Mouse (Mus musculus) CH12.LX (cell line): ENCODE measurements around the gene Agtrap. TPM values are rescaled to one million over a fixed set of nuclear protein-coding genes. Genes with fewer than 3 reads are reported as not detected.
"Not testable (repeated sequence)": the region's sequence is repeated elsewhere in the genome, so short reads cannot be mapped to it uniquely, and the experiment has no call there.

Experiments used
- DNase-seq: peaks from one replicate; pipeline ENCODE4 v3.0.0-alpha.2; 2013; ENCODE audit errors: extremely low read depth
- H3K27ac ChIP-seq: 2 replicates; pipeline ENCODE4 v1.5.1; 2012; ENCODE audit warnings: low read depth, mild to moderate bottlenecking, control low read depth, moderate library complexity; ENCODE audit not compliant: insufficient read depth
- H3K27me3 ChIP-seq: replicated peaks from 2 replicates; pipeline ENCODE3; 2012; ENCODE audit warnings: inconsistent platforms
- H3K36me3 ChIP-seq, 2 experiments: replicated peaks in 1 of 2; 2 replicates each; pipeline versions ENCODE3 to v1.6.1; 2012; ENCODE audit warnings: inconsistent platforms in 1 of 2, low read length in 1 of 2, mild to moderate bottlenecking in 1 of 2, mixed read lengths in 1 of 2, moderate library complexity in 1 of 2; ENCODE audit not compliant: control insufficient read depth in 1 of 2, insufficient read depth in 1 of 2
- H3K4me1 ChIP-seq, 2 experiments: 2 replicates each; pipeline ENCODE4 v1.6.1; 2012; ENCODE audit warnings: inconsistent platforms in 1 of 2, moderate library complexity in 1 of 2; ENCODE audit not compliant: insufficient read depth in 2 of 2, control insufficient read depth in 1 of 2
- H3K4me2 ChIP-seq: 2 replicates; pipeline ENCODE4 v1.6.1; 2012; ENCODE audit warnings: low read depth, mild to moderate bottlenecking, control low read depth; ENCODE audit not compliant: poor library complexity, insufficient read depth, severe bottlenecking
- H3K4me3 ChIP-seq, 3 experiments: fragments of 150-350 bp in 1 of 3; sonication (generic) in 1 of 3; replicated peaks in 1 of 3; 2 replicates each; pipeline versions ENCODE3 to v1.5.1; 2011 to 2012; ENCODE audit warnings: low read depth in 2 of 3, low read length in 2 of 3, mild to moderate bottlenecking in 2 of 3, moderate library complexity in 2 of 3, control low read depth in 1 of 3, improper control_type of control experiment in 1 of 3, inconsistent platforms in 1 of 3, mixed read lengths in 1 of 3; ENCODE audit not compliant: poor library complexity in 1 of 3
- H3K79me2 ChIP-seq: replicated peaks from 2 replicates; pipeline ENCODE4 v1.6.1; 2012; ENCODE audit warnings: mild to moderate bottlenecking, moderate library complexity; ENCODE audit not compliant: control insufficient read depth, poor library complexity, insufficient read depth, severe bottlenecking; ENCODE audit errors: extremely low read depth
- H3K9ac ChIP-seq: 2 replicates; pipeline ENCODE4 v1.6.1; 2012; ENCODE audit warnings: low read depth, mild to moderate bottlenecking, control low read depth, moderate library complexity; ENCODE audit not compliant: insufficient read depth
- H3K9me3 ChIP-seq: replicated peaks from 2 replicates; pipeline ENCODE3; 2012; ENCODE audit warnings: low read length, inconsistent platforms, mixed read lengths
- CHD1 ChIP-seq: IDR thresholded peaks from 2 replicates; pipeline ENCODE4 v1.6.1; 2012; ENCODE audit warnings: low read depth, low read length, improper control_type of control experiment, inconsistent platforms
- ELF1 ChIP-seq: IDR thresholded peaks from 2 replicates; pipeline ENCODE4 v1.6.1; 2014; ENCODE audit warnings: low read depth, mild to moderate bottlenecking, inconsistent platforms, low read length, improper control_type of control experiment
- ETS1 ChIP-seq: conservative IDR thresholded peaks from 2 replicates; pipeline ENCODE4 v1.6.1; 2012; ENCODE audit warnings: low read depth, mild to moderate bottlenecking, inconsistent platforms, low read length, improper control_type of control experiment, moderate library complexity
- GABPA ChIP-seq: IDR thresholded peaks from 2 replicates; pipeline ENCODE4 v1.6.1; 2012; ENCODE audit warnings: low read depth, low read length, improper control_type of control experiment, inconsistent platforms; ENCODE audit not compliant: insufficient replicate concordance
- JUN ChIP-seq: IDR thresholded peaks from 2 replicates; pipeline ENCODE4 v1.6.1; 2011; ENCODE audit warnings: low read depth, mild to moderate bottlenecking, low read length, improper control_type of control experiment, moderate library complexity; ENCODE audit not compliant: insufficient read depth
- JUND ChIP-seq: conservative IDR thresholded peaks from 2 replicates; pipeline ENCODE4 v1.6.1; 2011; ENCODE audit warnings: low read depth, low read length, improper control_type of control experiment
- KAT2A ChIP-seq: IDR thresholded peaks from 2 replicates; pipeline ENCODE4 v1.6.1; 2012; ENCODE audit warnings: low read length, improper control_type of control experiment, inconsistent platforms; ENCODE audit not compliant: insufficient replicate concordance
- MAFK ChIP-seq: IDR thresholded peaks from 2 replicates; pipeline ENCODE4 v1.6.1; 2011; ENCODE audit warnings: low read length, improper control_type of control experiment; ENCODE audit not compliant: insufficient replicate concordance
- MEF2A ChIP-seq: IDR thresholded peaks from 2 replicates; pipeline ENCODE4 v1.6.1; 2014; ENCODE audit warnings: low read depth, mild to moderate bottlenecking, inconsistent platforms, low read length, improper control_type of control experiment, borderline replicate concordance
- MXI1 ChIP-seq: IDR thresholded peaks from 2 replicates; pipeline ENCODE4 v1.6.1; 2011; ENCODE audit warnings: mild to moderate bottlenecking, low read depth, low read length, improper control_type of control experiment
- MYC ChIP-seq: IDR thresholded peaks from 2 replicates; pipeline ENCODE4 v1.6.1; 2011; ENCODE audit warnings: low read depth, mild to moderate bottlenecking, improper control_type of control experiment, low read length
- NRF1 ChIP-seq: IDR thresholded peaks from 2 replicates; pipeline ENCODE4 v1.6.1; 2014; ENCODE audit warnings: low read depth, mild to moderate bottlenecking, inconsistent platforms, low read length, improper control_type of control experiment, moderate library complexity
- POLR2AphosphoS2 ChIP-seq: IDR thresholded peaks from 2 replicates; pipeline ENCODE4 v1.6.1; 2011; ENCODE audit warnings: low read depth, low read length, improper control_type of control experiment
- RCOR1 ChIP-seq: conservative IDR thresholded peaks from 2 replicates; pipeline ENCODE4 v1.6.1; 2012; ENCODE audit warnings: low read depth, mild to moderate bottlenecking, inconsistent platforms, low read length, improper control_type of control experiment
- SIN3A ChIP-seq: IDR thresholded peaks from 2 replicates; pipeline ENCODE4 v1.6.1; 2012; ENCODE audit warnings: low read length, improper control_type of control experiment, inconsistent platforms
- SMC3 ChIP-seq: IDR thresholded peaks from 2 replicates; pipeline ENCODE4 v1.6.1; 2011; ENCODE audit warnings: low read depth, low read length, improper control_type of control experiment
- UBTF ChIP-seq: IDR thresholded peaks from 2 replicates; pipeline ENCODE4 v1.6.1; 2012; ENCODE audit warnings: low read depth, mild to moderate bottlenecking, inconsistent platforms, low read length, improper control_type of control experiment, moderate library complexity
- USF2 ChIP-seq: conservative IDR thresholded peaks from 2 replicates; pipeline ENCODE4 v1.6.1; 2011; ENCODE audit warnings: low read depth, low read length, improper control_type of control experiment
- ZC3H11A ChIP-seq: IDR thresholded peaks from 2 replicates; pipeline ENCODE4 v1.6.1; 2012; ENCODE audit warnings: low read depth, mild to moderate bottlenecking, inconsistent platforms, low read length, improper control_type of control experiment
- dilution Hi-C: fragments of 300-500 bp; cut with MboI; formaldehyde crosslinking; loops from 2 replicates; pipeline ENCODE4 v1.14.3; 2020; ENCODE audit warnings: low sequenced_read_pairs; ENCODE audit not compliant: extremely low pct_unique_long_range_greater_than_20kb, extremely low pct_ligation_motif_present
- in situ Hi-C: fragments of 300-500 bp; cut with MboI; formaldehyde crosslinking; loops from 3 replicates; pipeline ENCODE4 v1.14.3; 2019; ENCODE audit warnings: low sequenced_read_pairs, low pct_ligation_motif_present, low pct_unique_long_range_greater_than_20kb, mixed read lengths
- polyA plus RNA-seq: library from polyadenylated mRNA; unstranded; fragments of >175 nt; gene quantifications from 2 replicates; pipeline ENCODE4 v1.2.1, GENCODE M21; 2012; ENCODE audit warnings: low read depth; ENCODE audit not compliant: insufficient read length
- total RNA-seq, 2 experiments: library from RNA; depleted of rRNA; stranded (reverse); fragments of 300-350 nt in 1 of 2; fragments of >200 nt in 1 of 2; gene quantifications; 2 replicates each; pipeline ENCODE4 v1.2.3; 2012 to 2014

Gene Agtrap
- total and polyA plus RNA-seq, 3 experiments, result 4.1 to 6.2 (median 5.9) TPM

- TF ChIP-seq MXI1 (no peak), MEF2A (no peak)
- in situ Hi-C loops, result no loop called here
Measured at GRCm38 (mm10) chr4:148051886-148052285, 35.9 kb downstream of the Agtrap start.

GRCm38 (mm10) chr4:148051046-148051776 lies 36.6 kb downstream of the Agtrap start:
- dilution Hi-C loops (no loop called here), in situ Hi-C loops (no loop called here)
- H3K4me3 ChIP-seq, result no peak overlapping the region
- H3K4me2 ChIP-seq, result no peak overlapping the region
- H3K79me2 ChIP-seq, result no peaks in the 10 kb centered on the region
- peaks cover 0 to 10% of the 10 kb centered on the region in 2 experiments; a peak in 2 of 4 replicates for H3K4me1 ChIP-seq
- no peaks in the 10 kb centered on the region for H3K9me3 ChIP-seq
- H3K27me3 ChIP-seq, result no peaks in the 10 kb centered on the region
- H3K9ac ChIP-seq, result no peak overlapping the region
- TF ChIP-seq GABPA, result no peak
- TF ChIP-seq MYC, result no peak
- TF ChIP-seq JUN, result no peak
- TF ChIP-seq ETS1, result no peak
- no peak for TF ChIP-seq ZC3H11A
- no peak for TF ChIP-seq CHD1
- TF ChIP-seq SMC3, result no peak
- TF ChIP-seq SIN3A, result no peak
- no peak for TF ChIP-seq UBTF
- no peak for TF ChIP-seq NRF1
- TF ChIP-seq MAFK, result no peak
- no peak for TF ChIP-seq ELF1
- TF ChIP-seq JUND, result no peak
- no peak for TF ChIP-seq RCOR1
- TF ChIP-seq KAT2A, result no peak
- TF ChIP-seq USF2, result no peak
- TF ChIP-seq POLR2AphosphoS2, result no peak
- no peak for DNase-seq
- H3K27ac ChIP-seq, result no peak overlapping the region
- H3K36me3 ChIP-seq, result peaks cover 84 to 96% of the 10 kb centered on the region in 2 experiments

More at GRCm38 (mm10) chr4:148051886-148052285, 35.9 kb downstream of the Agtrap start:
- H3K4me2 ChIP-seq, result no peak overlapping the region
- no peak overlapping the region for H3K27ac ChIP-seq
- H3K9me3 ChIP-seq, result no peaks in the 10 kb centered on the region
- no peaks in the 10 kb centered on the region for H3K79me2 ChIP-seq
- H3K9ac ChIP-seq, result no peak overlapping the region
- H3K4me3 ChIP-seq, result no peak overlapping the region
- DNase-seq, result no peak
- peaks cover 87 to 96% of the 10 kb centered on the region in 2 experiments for H3K36me3 ChIP-seq
- no peaks in the 10 kb centered on the region for H3K27me3 ChIP-seq
- peaks cover 0 to 15% of the 10 kb centered on the region in 2 experiments; a peak in 2 of 4 replicates for H3K4me1 ChIP-seq
- dilution Hi-C loops, result no loop called here

GRCm38 (mm10) chr4:148050396-148050914 lies 37.4 kb downstream of the Agtrap start:
- H3K4me3 ChIP-seq, H3K4me1 ChIP-seq, H3K79me2 ChIP-seq, H3K27ac ChIP-seq, H3K9me3 ChIP-seq, dilution Hi-C loops, in situ Hi-C loops, H3K27me3 ChIP-seq, H3K4me2 ChIP-seq, H3K9ac ChIP-seq, DNase-seq: not testable (repeated sequence)
- peaks cover 82 to 95% of the 10 kb centered on the region in 2 experiments for H3K36me3 ChIP-seq
